ENCODE assay signal across 7 mouse cellular contexts in the genomic region with DNA sequence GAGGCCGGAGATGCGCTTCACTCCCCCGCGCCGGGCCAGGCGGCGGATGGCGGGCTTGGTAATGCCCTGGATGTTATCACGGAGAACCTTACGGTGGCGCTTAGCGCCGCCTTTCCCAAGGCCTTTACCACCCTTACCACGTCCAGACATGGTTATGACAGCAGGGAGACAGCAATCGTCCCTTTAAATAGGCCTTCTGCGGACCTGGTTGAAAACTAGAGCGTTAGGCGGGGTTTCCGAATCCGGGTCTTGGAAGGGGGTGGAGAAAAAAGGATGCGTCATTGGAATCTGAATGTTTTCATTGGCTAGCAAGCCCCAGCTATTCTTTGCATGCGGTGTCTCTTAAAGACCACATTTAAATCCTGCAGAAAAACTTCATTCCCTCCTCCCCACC. TPM values are rescaled to one million over a fixed set of nuclear protein-coding genes. Genes with fewer than 3 reads are reported as not detected.
DNase-seq lines count a peak whose midpoint lies in the region; ATAC-seq and TF ChIP-seq lines count a peak whose summit lies in the region.

A gene (minus strand): TSS at position 155 of the 394 bp plus-strand sequence.

- H3K27me3 ChIP-seq in embryonic facial prominence, embryonic 10.5 days (replicated peaks; ENCODE audit: low read depth, poor library complexity, severe bottlenecking), result no peaks in the 10 kb centered on the region
- H3K27me3 ChIP-seq in intestine, postnatal 0 days (replicated peaks; ENCODE audit: control insufficient read depth, insufficient read depth, low read length), result no peaks in the 10 kb centered on the region
- no peaks in the 10 kb centered on the region for H3K27me3 ChIP-seq in midbrain, embryonic 12.5 days
- H3K27me3 ChIP-seq in small intestine, adult 2 months (ENCODE audit: control insufficient read depth, insufficient read depth, low read length), result no peaks in the 10 kb centered on the region

- DNase-seq in adrenal gland, postnatal 10 days, result peak; percentile 99
- peak; percentile 96 for DNase-seq in embryonic facial prominence, embryonic 10.5 days (ENCODE audit: low spot score)
- DNase-seq in gonadal fat pad, adult 2 months (ENCODE audit: low read depth), result peak; percentile 94
- DNase-seq in left cerebral cortex, postnatal 4 days, result peak; percentile 96

- H3K9ac ChIP-seq in intestine, postnatal 0 days (ENCODE audit: low read depth, low read length), result peak within 1 kb of the TSS; percentile 37
- peak within 1 kb of the TSS; percentile 65 for H3K9ac ChIP-seq in midbrain, embryonic 12.5 days (replicated peaks)

- under 1% methylated on average over 22 of the region's 22 CpGs for WGBS in embryonic facial prominence, embryonic 10.5 days
- under 1% methylated on average over 20 of the region's 22 CpGs for WGBS in intestine, postnatal 0 days
- WGBS in midbrain, embryonic 12.5 days, result 0% methylated on average over 18 of the region's 22 CpGs
- whole genome bisulfite sequencing in small intestine, adult 2 months, result under 1% methylated on average over 22 of the region's 22 CpGs

- H3K4me2 ChIP-seq in intestine, postnatal 0 days (replicated peaks; ENCODE audit: low read depth), result peak within 1 kb of the TSS; percentile 60
- peak within 1 kb of the TSS; percentile 77 for H3K4me2 ChIP-seq in midbrain, embryonic 12.5 days (replicated peaks)

- no peaks in the 10 kb centered on the region for H3K36me3 ChIP-seq in embryonic facial prominence, embryonic 10.5 days (replicated peaks)
- H3K36me3 ChIP-seq in intestine, postnatal 0 days (ENCODE audit: control insufficient read depth, insufficient read depth), result no peaks in the 10 kb centered on the region
- H3K36me3 ChIP-seq in midbrain, embryonic 12.5 days, result no peaks in the 10 kb centered on the region
- no peaks in the 10 kb centered on the region; the same call in 1 of the 2 replicates for H3K36me3 ChIP-seq in small intestine, adult 2 months (ENCODE audit: control insufficient read depth, insufficient read depth, low read length)

- peak within 1 kb of the TSS; percentile 88 for H3K27ac ChIP-seq in embryonic facial prominence, embryonic 10.5 days (replicated peaks)
- peak within 1 kb of the TSS; percentile 24 for H3K27ac ChIP-seq in intestine, postnatal 0 days (ENCODE audit: low read depth, low read length)
- peak within 1 kb of the TSS; percentile 92 for H3K27ac ChIP-seq in midbrain, embryonic 12.5 days (replicated peaks)
- peak within 1 kb of the TSS; percentile 82 for H3K27ac ChIP-seq in small intestine, adult 2 months (ENCODE audit: insufficient read depth, low read depth, low read length)

- intact Hi-C loops in left cerebral cortex, postnatal 4 days (cut with DNase I), result no loop called here

- H3K4me3 ChIP-seq in embryonic facial prominence, embryonic 10.5 days, result peak within 1 kb of the TSS; percentile 60
- H3K4me3 ChIP-seq in intestine, postnatal 0 days (ENCODE audit: low read depth, low read length), result peak within 1 kb of the TSS; percentile 29
- H3K4me3 ChIP-seq in midbrain, embryonic 12.5 days, result peak within 1 kb of the TSS; percentile 47
- H3K4me3 ChIP-seq in small intestine, adult 2 months (ENCODE audit: low read depth, low read length), result peak within 1 kb of the TSS; percentile 69

- peak; percentile 100 for TF ChIP-seq POLR2A in small intestine, adult 2 months (IDR thresholded peaks at IDR 0.05; ENCODE audit: low read depth, low read length)

- ATAC-seq in intestine, postnatal 0 days, result peak; percentile 91
- peak; percentile 95 for ATAC-seq in midbrain, embryonic 12.5 days (ENCODE audit: low FRiP score, low read depth)

- H3K9me3 ChIP-seq in embryonic facial prominence, embryonic 10.5 days, result no peaks in the 10 kb centered on the region
- H3K9me3 ChIP-seq in intestine, postnatal 0 days (ENCODE audit: control insufficient read depth), result no peaks in the 10 kb centered on the region
- H3K9me3 ChIP-seq in midbrain, embryonic 12.5 days, result no peaks in the 10 kb centered on the region

- H3K4me1 ChIP-seq in embryonic facial prominence, embryonic 10.5 days, result peaks cover 23% of the 10 kb centered on the region
- no peaks in the 10 kb centered on the region for H3K4me1 ChIP-seq in intestine, postnatal 0 days (replicated peaks; ENCODE audit: control insufficient read depth, insufficient read depth, low read length)
- 0 out of 2 replicates have a peak, but pooled peaks cover 5% of the 10 kb centered on the region for H3K4me1 ChIP-seq in midbrain, embryonic 12.5 days
- peaks cover 5% of the 10 kb centered on the region; the same call in 1 of the 2 replicates for H3K4me1 ChIP-seq in small intestine, adult 2 months (ENCODE audit: control insufficient read depth, insufficient read depth, insufficient read length, low read length)

- TF ChIP-seq CTCF in intestine, postnatal 0 days (IDR thresholded peaks at IDR 0.05; ENCODE audit: low read depth), result peak; percentile 40
- 0 out of 2 replicates have a peak, but pooled peaks have one; percentile 7 for TF ChIP-seq CTCF in small intestine, adult 2 months (IDR thresholded peaks at IDR 0.05; ENCODE audit: extremely low read depth, insufficient read length, insufficient replicate concordance, low read depth, low read length)

RNA-seq across cellular contexts. Expression of the gene that starts here (rescaled TPM):
- total RNA-seq in adrenal gland, postnatal 10 days (2021), result 100 to 1,000 TPM; 175 to 199 TPM
- 6.6 and 6.8 TPM in 2 replicates for polyA plus RNA-seq in embryonic facial prominence, embryonic 10.5 days (2016; fragmentation: Nextera tagmentation; extraction: Ambion mirVana)
- polyA plus RNA-seq in gonadal fat pad, adult 2 months (2012; rRNA removed), result 3.9 and 6.4 TPM in 2 replicates
- 2.9 and 3.0 TPM in 2 replicates for polyA plus RNA-seq in intestine, postnatal 0 days (2015; fragmentation: Nextera tagmentation; extraction: Ambion mirVana)
- 100 to 1,000 TPM; 109 to 126 TPM for total RNA-seq in left cerebral cortex, postnatal 4 days (2021)
- polyA plus RNA-seq in midbrain, embryonic 12.5 days (2016; fragmentation: Nextera tagmentation; extraction: Ambion mirVana), result 5.8 and 6.8 TPM in 2 replicates
- polyA plus RNA-seq in small intestine, adult 2 months (2012; rRNA removed), result 13.7 and 17.8 TPM in 2 replicates

Comparison
In these comparisons a context has a peak if more than half of its experiments do, and no peak if none do; other contexts are left out.
1. Peak in every context shown above with its lines: DNase-seq, ATAC-seq, H3K4me3 ChIP-seq and H3K27ac ChIP-seq.
2. H3K27ac ChIP-seq: peak in every context shown above with its lines; median percentile 92 in midbrain, embryonic 12.5 days; 88 in embryonic facial prominence, embryonic 10.5 days; 82 in small intestine, adult 2 months; 24 in intestine, postnatal 0 days.